Mouse (Mus musculus): ENCODE data around the gene Gm5724. TPM values are rescaled to one million over a fixed set of nuclear protein-coding genes. Genes with fewer than 3 reads are reported as not detected.

Gm5724 gene
- total RNA-seq (2021) = not detected
- long read RNA-seq, experiment 1 = 0 reads
- long read RNA-seq, experiment 2 = 0 reads

DNA sequence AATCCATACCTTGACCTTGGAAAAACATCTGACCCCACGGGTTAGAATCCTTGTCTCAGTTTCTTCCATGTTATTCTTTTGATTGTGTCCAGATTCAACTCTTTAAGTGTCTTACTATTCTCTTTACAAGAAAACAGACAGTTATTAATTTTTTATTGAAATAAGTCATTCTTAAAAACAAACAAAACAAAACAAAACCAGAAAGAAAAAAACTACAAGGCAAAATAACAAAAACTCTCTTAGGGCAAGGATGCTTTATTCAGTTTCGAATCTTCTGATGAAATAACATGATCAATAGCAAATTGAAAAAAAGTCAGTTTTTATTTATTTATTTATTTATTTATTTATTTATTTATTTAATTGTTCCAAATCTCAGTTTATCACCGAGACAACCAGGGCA, at the start of gene Gm5724:
Gene Gm5724, minus strand, starts transcription at position 101 of the 400 bp plus-strand sequence.
- DNase-seq = no peak

- peak; percentile 39 for DNase-seq
Measured at GRCm38 (mm10) chr6:141797837-141798236, 24.2 kb upstream of the Gm5724 start.

DNA sequence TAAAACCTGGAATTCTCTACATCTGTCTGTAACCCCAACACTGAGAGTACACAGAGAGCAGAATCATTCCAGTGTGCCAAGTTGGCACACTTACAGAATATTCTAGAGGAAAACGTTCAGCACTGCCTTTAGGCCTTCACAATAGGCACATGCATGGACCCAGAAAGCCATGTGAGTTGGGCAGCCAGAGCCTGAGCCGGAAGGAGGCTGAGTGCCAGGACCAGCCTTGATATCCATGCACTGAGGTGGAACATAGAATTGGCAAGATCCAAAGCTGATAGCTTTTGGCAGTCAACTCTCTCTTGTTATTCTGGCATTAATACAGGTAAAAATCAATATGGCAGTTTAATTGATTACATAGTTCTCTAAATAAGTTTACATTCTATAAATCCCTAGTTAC, 866 bp upstream of the Gm5724 start:
- DNase-seq = no peak

DNA sequence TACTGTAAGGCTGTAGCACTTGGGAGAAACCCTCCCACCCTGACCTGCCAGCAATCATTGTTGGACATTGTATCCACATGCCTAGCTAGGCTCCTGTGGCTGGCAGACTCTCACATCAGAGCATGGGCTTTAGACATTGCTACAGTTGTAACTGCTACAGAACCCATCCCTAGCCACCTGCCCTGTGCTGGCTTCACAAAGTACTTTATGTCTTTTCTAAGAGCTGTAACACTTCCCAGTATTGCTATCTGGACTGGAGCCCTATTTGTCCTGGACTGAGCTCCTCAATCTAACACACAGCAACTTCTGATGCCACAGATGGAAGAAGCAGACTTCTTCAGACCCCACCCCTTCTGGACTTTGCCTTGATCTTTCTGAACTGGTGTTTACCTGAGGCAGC, 82.4 kb downstream of the Gm5724 start:
- DNase-seq = no peak

DNA sequence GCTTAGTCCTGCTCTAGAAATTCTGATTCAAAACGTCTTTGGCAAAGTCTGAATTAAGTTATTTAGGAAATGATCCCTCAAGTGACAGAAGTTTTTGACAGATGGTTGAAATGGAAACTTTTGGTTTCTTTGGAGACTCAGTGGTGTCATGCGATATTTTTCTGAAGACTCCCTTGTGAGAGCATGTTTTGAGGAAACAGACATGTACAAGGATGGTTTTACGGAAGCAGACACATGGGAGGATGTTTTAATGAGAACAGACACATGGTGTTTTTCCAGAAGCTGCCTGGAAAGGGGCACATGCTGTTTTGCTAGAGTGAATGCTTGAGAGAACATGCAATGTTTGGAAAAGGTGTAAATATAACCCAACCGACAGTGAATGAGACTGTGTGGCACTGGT, 86.6 kb downstream of the Gm5724 start:
- no peak for DNase-seq

Other genes with a start within 250 kb of the Gm5724 start
- under 1 TPM; 0.24 to 0.30 TPM for gene Slco1c1, start 249.4 kb downstream of the Gm5724 start, total RNA-seq (2021)
- gene Slco1b2, start 144.3 kb downstream of the Gm5724 start, total RNA-seq (2021) = 10 to 100 TPM; 26.1 to 61.2 TPM
- 1 to 10 TPM; 3.6 to 8.0 TPM for gene Slco1a4, start 82.4 kb upstream of the Gm5724 start, total RNA-seq (2021)
- under 1 TPM; 0.12 to 0.33 TPM for gene Slco1a1, start 173.2 kb upstream of the Gm5724 start, total RNA-seq (2021)
- not detected for gene Gm6614, start 237.6 kb upstream of the Gm5724 start, total RNA-seq (2021)

Data from adrenal gland, postnatal 10 days (tissue).